Mouse (Mus musculus) left cerebral cortex, adult 18-20 months (tissue): Measurements from ENCODE around the gene Rd3l. TPM values are rescaled to one million over a fixed set of nuclear protein-coding genes. Genes with fewer than 3 reads are reported as not detected.
"Not testable (repeated sequence)": the region's sequence is repeated elsewhere in the genome, so short reads cannot be mapped to it uniquely, and the experiment has no call there.

ENCODE experiments used
- DNase-seq, 2 experiments: peaks; one replicate each; pipeline ENCODE4 v3.0.0; 2021 to 2022; ENCODE audit warnings: low spot score in 2 of 2, mixed read lengths in 1 of 2
- total RNA-seq, 2 experiments: library from RNA; stranded (reverse); gene quantifications; 2 replicates each; pipeline ENCODE4 v1.2.3; 2021

The Rd3l gene
- total RNA-seq, 2 experiments from 2014 or later = 0.37 TPM; not detected in 1

DNA sequence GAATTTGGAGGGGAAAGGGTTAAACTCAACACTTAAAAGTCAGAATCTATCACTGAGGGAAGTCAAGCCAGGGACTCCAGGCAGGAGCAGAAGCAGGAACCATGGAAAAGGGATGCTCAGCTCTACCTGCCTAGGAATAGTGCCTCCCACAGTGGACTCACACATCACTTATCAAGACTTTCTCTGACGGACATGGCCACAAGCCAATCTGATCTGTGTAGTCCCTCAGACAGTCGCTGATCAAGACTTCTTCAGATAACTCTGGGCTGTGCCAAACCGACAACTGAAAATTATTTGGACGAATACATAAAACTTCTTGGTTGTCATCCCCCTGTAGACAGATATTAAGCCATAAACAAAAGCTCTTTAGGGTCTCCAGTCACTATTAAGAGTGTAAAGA, 11.0 kb downstream of the Rd3l start:
- DNase-seq = no peak

DNA sequence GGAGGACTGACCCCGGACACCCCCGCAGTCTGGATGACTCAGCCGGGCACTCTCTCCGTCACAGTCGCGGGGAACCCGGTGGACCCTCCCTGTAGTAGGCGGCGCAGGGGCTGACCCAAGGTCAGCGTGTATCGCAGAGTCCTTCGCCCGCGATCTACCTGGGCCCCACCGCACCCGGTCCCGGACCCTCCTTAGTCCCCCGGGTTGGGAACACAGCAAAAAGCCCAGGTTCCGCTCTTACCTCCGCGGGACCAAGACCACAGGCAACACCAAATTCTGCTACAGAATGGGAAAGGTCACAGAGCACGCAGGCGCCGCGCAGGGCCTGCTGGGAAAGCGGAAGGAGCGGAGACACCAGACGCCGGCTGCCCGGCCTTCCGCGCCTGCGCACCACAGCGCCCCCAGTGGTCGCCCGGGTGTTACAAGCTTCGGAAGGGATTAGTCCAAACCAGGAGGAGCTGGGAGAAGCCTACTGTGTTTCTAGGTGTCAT, 14.4 kb downstream of the Rd3l start, which contains the start of gene Atp5mpl:
Gene Atp5mpl (minus strand): TSS at position 295 of the 491 bp plus-strand sequence.
- DNase-seq = peak; percentile 99 to 100

DNA sequence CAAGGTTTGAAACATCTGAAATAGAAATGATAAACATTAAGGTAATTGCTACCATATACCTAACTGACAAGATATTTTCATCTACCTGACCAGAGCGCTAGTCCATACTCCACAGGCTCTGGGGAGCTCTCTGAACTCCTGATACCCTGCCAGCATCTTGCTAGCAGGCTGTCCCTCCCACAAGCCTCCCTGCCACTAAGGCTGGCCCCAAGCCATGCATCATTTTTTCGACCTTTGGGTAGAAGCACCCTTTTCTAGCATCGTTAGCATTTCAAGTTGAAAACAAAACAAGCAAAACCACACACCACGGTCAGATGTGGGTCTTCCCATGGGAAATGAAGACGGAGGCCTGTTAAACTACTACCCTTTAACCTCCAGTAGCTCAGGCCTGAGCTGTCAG, 17.8 kb downstream of the Rd3l start:
- DNase-seq = no peak

DNA sequence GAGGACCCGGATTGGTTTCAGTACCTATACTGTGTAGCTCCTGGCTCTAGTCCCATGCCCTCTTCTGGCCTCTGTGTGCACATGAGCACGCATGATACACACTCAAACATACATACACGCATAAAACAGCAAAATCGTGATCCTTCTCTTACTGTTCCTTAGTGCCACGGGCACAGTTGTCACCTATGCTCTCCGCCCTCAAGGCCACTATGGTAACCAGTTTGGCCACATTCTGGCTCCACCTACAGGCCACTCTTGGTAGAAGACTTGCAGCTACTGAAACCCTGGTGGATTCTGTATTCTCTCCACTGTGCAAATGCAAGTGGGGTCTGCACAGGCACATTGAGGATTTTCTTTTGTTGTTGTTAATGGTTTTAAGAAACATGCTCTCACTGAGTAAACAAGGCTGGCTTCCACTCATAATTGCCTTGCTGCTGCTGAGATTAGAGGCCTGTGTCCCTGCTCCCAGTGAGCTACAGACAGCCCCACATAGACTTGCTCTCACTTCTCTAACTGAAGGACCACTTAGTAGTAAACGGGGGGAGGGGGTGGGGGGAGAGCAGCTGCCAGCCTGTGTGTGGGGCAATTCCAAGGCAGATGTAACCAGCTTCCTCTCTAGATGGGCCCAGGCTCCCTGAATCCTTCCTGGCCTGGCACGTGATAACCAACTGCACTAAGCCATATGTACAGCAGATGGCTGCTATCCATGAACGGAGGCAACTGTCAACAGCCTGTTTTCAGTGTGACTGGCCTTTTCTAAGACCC, 22.8 kb downstream of the Rd3l start:
- peak; percentile 74 to 85 for DNase-seq

DNA sequence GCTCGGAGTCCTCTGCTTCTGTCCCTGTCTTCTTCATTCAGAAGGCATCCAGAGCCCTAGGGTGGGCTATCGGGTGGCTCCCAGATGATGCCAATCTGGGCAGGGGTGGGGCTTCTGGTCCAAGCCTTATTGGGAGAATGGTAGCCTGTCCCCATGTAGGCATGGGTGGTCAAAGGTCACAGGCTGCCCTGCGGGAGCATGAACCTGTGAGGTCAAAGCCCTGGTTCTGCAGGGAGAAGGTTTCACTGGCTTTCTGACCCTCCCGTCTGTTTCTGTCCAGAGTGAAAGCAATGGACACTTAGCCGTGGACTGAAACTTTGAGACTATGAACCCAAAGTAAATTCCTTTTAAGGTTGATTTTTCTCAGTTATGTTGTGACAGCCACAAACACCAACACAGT, 24.9 kb downstream of the Rd3l start:
- DNase-seq = no peak

DNA sequence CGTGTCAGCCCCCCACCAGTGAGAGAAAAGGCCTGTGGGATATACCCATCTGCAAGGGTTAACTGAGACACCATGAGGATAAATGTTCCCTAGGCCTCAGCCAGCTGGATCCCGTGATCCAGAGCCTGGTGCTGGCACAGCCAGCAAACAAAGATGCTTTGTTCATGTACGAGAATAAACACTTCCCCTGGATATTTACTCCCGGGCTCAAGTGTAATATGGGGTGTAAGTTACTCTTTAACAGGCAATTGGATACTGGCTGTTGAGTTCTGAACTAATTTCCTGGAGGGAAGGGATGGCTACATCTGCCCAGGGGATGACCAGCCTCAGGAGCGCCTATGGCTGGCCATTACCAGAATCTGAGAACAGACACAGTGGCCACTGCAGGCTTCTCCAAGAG, 29.4 kb downstream of the Rd3l start:
- DNase-seq = no peak

DNA sequence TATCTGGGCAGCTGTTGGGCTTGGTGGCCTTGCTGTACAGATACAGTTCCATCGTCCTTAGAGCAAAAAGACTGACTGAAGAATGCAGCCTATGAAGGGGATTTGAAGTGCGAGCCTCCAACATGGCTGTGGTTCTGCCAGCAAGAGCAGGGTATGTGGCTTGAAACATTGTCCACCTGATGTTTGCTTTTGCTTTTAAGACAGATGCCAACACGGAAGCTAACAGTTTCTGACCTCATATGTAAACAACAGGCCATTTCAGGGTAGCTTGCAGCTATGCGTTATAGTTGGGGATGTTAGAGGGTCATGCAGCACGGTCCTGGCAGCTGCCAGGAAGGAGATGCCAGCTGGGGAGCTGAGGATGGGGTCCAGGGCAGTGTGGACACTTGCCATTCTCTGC, 30.6 kb downstream of the Rd3l start:
- DNase-seq = no peak

DNA sequence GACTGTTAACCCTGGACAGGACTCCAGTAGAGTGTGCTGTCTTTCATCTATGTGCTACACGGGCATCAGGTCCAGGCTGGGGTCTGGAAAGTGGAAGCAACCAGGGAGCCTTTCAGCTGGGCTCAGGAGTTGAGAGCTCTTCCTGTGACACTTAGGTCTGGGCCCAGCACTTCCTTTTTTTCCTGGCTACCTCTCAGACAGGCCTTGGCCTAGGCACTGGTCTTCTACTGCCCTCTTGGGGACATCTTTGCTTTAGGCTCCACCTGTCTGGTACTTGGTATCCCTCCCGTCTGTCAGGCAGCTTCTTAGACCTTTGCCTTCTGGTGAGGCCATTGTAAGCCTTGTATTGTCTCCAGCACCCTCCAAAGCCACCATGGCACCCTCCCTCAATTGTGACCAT, 34.4 kb downstream of the Rd3l start:
- DNase-seq = peak in 1 of 2 experiments; percentile 30

DNA sequence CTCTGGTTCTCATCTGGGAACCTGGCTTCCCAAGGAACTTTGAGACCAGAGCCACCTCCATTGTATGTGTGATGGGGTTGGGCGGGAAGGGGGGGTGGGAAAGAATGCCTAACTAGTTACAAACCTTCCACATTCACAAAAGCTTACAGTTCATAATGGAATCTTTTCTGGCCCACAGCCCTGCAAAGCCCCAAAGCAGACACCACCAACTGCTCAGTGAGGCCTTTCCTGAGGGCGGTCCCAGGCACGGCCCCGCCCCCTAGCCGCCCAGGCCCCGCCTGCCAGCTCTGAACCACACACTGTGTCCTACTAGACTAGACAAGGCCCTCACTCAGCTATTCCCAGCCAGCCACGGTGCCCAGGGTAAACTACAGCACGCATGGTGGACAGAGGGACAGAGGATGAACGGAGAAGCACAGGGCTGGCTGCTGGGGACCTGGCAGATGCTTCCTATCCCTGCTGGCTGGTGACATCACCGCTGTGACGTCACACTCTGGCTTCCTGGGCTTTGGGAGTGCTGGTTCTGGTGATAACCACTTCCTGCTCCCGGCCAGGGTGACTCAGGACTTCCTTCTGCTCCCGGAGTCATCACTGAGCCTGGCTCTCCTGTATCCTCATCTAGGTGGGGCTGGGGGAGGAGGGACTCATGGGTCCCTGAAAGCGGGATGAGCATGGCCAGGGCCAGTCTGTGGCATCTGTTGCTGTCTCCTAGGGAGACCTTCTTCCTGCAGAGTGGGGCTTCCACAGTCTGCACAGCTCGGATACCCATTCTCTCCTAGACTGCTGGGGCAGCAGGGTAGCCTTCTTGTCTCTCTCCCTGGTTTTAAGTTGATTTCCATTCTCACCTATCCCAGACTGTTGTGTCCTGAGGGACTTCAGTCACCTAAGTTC, 35.1 kb downstream of the Rd3l start:
- not testable (repeated sequence) for DNase-seq

DNA sequence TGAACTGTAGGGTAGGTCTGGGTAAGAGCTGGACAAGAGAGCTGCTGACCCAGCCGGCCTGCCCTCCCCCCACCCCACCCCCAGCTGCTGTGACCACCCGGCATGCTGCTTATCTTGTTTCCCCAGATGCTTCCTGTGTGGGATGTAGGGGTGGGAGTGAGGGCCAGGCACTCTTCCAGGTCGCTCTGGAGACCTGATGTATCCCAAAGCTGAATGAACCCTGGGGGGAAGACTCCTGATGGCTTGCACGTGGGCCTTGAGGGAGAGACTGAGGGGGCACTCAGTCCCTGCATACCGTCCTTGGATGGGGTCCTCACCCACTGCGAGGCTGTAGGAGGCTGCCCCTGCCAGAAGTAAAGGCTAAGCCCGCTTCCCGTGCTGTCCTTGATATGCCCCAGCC, 36.0 kb downstream of the Rd3l start:
- DNase-seq = no peak

DNA sequence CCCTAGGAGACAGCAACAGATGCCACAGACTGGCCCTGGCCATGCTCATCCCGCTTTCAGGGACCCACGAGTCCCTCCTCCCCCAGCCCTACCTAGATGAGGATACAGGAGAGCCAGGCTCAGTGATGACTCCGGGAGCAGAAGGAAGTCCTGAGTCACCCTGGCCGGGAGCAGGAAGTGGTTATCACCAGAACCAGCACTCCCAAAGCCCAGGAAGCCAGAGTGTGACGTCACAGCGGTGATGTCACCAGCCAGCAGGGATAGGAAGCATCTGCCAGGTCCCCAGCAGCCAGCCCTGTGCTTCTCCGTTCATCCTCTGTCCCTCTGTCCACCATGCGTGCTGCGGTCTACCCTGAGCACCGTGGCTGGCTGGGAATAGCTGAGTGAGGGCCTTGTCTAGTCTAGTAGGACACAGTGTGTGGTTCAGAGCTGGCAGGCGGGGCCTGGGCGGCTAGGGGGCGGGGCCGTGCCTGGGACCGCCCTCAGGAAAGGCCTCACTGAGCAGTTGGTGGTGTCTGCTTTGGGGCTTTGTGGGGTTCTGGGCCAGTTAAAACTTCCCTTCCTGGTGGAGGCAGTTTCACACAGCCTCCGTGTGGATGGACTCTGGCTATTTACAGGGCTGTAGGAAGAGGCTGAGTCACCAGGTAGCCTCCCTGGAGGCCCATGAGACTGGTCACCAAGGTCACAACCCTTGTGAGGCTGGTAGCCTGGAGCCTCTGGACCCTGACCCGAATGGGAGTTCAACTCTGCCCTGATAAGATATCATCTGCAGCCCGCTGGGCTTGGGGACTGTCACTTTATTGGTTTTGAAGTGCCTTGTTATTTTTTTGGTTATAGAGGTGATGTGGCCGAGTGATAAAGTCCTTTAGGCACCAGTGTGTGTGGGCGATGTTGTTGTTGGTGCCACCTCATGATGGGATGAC, 36.8 kb downstream of the Rd3l start:
- DNase-seq = not testable (repeated sequence)

DNA sequence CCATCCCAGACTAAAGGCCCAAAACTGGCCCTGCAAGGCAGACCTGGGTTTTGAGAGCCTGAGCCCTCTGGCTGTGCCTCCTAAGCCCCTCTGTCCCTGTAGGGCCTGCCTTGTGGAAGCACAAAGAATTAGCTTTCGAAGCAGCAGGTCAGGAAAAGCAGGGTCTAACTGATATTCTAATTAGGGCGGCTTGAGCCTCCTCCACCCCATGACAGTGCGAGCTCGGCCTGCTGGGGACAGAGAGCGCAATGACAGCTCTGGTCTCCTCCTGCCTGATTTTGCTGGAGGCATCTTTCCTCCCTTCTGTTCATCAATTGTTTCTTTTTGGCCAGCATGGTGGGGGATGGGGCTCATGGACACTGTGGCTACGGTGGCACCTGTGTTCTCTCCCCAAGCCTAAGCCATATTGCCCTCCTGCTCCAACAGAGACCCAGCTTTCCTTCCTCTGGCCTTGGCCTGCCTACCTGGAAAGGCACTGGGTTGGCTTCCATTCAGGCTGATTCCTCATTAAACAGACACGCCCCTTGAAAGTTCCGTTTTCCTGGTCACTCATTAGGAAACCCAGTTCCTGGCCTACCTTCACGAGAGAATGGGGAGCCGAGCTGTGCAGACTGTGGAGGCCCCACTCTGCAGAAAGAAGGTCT, 37.6 kb downstream of the Rd3l start:
- DNase-seq = no peak

DNA sequence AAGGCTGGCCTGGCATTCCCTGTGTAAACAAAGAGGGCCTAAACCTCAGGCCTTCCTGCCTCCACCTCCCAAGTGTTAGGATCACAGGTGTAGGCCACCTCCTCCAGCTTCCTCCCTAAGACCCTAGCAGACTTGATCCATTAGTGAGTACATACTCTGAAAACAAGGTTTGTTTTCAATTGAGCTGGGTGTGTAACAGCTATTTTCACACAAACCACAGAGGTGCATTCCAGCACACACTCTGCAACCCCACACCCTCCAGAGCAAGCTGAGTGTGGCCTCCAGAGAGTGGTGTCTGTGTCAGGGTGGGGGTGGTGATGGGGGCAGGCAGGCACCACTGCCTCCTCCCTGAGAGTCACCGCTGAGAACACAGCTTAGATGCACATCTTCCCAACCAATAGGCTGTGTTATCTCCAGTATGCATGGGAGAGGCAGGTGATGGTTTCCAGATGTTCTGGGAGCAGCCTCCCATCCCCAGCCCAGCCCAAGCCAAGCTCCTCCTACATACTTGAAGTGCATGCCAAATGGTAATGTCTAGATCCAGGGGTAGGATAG, 42.4 kb downstream of the Rd3l start:
- no peak for DNase-seq

DNA sequence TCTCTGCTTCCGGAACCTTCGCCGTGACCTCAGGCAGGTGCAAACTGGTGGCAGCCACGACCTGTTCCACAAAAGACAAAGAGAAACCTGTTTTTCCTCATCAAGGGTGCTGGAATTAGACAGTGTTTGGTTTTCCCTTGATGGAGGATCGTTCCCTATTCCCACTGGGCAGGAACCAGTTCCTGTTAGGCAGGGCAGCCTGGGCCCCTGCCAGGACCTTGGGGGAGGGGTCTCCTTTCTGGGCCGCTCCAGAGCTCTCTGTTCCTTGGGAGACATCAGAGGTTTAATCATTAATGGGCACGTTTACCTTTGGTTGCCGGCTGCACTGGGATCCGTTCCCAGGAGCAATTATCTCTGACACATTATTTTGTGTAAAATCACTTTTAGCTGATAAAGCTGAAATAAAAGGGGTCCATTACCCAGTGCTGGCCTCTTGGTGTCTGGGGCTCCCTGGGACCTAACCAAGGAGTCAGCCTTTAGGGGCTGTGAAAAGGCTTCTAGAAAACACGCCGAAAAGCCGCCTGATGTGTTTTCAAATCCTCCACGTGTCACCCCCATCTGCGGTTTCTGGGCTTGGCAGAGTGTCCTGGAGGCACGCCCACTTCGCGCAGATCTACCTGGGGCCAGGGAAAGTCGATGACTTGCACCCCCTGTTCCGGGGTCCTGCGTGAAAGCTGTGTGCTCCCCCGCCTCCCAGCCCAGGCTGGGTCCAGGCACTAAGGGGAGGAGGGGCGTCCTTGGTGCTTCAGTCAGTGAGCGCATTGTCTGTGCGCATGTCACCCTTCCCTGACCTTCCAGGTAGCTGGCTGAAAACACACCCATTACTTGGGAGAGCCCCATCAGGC, 44.2 kb downstream of the Rd3l start:
- no peak for DNase-seq

DNA sequence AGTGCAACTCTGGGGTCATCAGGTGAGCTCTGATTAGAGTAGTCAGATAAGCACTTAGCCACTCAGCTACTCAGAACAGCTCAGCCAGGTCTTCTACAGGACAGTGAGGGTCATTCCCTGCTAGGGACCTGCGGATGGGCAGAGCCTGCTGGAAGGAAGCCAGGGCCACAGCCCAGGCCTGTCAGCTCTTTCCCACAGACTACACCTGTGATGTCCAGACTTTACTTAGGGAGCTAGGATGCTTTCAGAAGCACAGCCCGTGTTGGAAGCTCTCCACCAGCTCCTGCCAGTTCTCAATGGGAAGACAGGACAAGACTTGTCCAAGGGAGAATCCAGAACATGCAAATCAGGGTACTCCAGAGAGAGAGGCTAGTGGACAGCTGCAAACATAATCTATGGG, 47.1 kb downstream of the Rd3l start:
- no peak for DNase-seq

DNA sequence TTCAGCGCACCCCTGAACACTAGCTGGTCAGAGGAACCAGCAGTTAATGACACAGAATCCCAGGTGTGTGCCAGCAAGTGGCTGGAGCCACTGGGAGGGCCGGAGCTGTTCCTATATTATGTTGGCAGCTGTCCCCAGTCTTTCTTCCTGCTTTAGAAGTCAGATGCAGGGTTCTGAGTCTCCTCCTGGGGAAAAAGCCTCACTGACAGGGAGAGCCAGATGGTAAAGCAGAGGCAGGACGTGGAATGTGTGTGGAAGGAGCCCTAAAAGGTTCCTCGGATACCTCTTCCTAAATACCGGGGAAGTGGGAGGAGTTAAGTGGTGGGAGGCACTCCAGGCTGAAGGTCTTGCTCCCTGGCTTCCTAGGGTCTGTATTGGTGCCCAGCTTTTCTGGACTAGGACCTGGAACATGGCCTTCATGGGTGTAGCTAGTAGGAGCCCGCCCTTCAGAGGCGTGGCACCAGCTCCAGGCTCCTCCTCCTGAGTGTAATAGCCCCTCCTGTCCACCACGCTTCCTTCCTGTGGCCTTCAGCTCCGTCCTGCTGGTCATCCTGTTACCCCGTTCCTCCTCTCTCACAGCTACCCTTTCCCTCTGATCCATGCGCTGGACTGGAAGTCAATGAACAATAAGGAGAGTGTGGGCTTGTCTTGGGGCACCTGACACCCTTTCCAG, 47.9 kb downstream of the Rd3l start:
- no peak for DNase-seq

DNA sequence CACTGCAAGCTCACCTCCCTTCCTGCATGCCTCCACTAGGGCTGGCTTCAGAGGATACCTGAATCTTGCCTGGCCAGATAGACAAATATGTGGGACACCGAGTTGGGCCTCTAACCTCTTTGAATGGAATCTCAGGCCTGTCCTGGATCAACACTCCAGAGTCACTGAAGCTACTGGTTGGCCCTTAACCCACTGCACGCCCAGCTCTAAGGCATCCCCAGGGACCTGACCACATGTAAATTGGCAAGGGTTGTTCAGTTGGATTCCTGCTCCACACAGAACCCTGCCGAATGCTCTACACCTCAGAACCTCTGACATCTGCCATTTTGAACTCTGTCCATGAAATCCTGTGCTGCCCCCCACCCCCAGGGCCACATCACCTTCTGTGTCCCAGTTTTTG, 48.6 kb downstream of the Rd3l start:
- no peak for DNase-seq

DNA sequence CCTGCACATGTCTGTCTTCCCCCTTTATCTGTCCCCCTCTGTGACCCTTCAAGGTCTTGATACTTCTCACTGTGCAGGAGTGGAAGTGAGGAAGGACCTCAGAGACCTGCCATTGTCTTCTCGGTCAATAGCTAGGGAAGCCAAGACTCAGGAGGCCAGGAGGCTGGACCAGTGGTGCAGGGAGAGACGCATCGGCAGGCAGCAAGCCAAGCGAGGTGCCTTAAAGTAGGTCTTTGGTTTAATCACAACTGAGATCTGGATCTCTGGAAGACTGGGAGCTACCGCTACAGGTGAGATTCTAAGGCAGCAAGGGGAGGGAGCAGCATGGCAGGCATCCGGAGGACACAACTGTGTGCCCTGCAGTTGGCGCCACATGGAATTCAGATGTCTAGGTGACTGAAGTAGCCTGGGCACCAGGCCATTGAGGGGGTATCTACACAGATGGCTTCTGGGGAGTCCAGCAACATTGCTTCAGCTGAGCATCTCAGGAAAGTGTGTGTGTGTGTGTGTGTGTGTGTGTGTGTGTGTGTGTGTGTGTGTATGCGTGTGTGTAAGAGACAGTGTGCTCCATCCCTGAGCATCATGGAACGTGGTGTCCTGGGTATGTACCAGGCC, 49.6 kb downstream of the Rd3l start:
- no peak for DNase-seq
